Mouse (Mus musculus): ENCODE measurements at regions not wholly inside any gene's neighbourhood (a gene's known extent, or its start where the extent isn't known, plus 50 kb on each side); places are given as distances from the start of the nearest gene placed in this dataset.

DNA sequence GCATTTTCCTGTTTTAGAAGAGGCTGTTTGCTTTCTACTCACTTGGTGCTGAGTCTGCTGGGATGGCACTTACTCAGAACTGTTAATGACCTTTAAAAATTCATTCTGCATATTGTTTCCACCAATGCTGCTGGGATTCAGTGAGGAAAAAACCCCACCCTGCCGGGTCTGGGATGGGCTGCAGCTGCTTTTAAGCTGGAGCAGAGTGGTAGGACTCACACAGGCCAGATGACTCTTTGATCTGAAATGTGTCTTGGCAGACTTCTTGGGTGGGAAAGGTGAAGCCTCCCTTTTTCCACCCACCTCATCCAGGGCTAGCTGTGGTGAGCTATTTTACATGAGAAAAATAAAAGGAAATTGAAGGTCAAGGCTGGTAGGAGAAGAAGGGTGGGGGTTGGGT, 56.4 kb upstream of the Ddhd1 start:
- TF ChIP-seq CTCF (IDR thresholded peaks at IDR 0.05; ENCODE audit: insufficient read depth, low read length) (no peak), POLR2A (IDR thresholded peaks at IDR 0.05; ENCODE audit: borderline replicate concordance, extremely low read depth, low read depth, low read length) (no peak)
